Mouse (Mus musculus): ENCODE measurements around the gene Cd1d1. TPM values are rescaled to one million over a fixed set of nuclear protein-coding genes. Genes with fewer than 3 reads are reported as not detected.

The Cd1d1 gene
- polyA plus RNA-seq, 1 experiment = not detected

DNA sequence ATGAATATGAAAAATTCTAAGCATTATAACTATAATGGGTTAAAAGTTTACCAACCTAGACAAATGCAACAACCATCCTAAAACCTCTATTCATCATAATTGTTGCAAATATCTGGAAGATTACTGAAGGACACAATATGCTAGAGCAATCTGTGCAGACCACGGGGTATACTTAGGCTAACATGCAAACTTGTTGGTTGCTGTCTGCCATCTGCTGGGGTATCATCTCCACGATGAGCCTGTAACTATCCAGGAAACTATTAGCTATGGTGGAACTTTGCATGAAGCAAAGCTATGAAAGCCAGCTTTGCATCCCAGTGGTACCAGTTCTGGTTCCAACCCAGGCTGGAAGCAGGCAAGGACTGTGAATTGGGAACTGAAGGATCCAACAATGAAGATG lies 24.1 kb downstream of the Cd1d1 start:
- TF ChIP-seq GATA1 (IDR thresholded peaks at IDR 0.05; ENCODE audit: low read length) = no peak
- no peak for TF ChIP-seq TAL1 (IDR thresholded peaks at IDR 0.05; ENCODE audit: low read length)
- Histone ChIP-seq H3K36me3 (ENCODE audit: control insufficient read depth) (no peaks in the 10 kb centered on the region), H3K9me3 (ENCODE audit: control insufficient read depth, low read length) (no peaks in the 10 kb centered on the region)

DNA sequence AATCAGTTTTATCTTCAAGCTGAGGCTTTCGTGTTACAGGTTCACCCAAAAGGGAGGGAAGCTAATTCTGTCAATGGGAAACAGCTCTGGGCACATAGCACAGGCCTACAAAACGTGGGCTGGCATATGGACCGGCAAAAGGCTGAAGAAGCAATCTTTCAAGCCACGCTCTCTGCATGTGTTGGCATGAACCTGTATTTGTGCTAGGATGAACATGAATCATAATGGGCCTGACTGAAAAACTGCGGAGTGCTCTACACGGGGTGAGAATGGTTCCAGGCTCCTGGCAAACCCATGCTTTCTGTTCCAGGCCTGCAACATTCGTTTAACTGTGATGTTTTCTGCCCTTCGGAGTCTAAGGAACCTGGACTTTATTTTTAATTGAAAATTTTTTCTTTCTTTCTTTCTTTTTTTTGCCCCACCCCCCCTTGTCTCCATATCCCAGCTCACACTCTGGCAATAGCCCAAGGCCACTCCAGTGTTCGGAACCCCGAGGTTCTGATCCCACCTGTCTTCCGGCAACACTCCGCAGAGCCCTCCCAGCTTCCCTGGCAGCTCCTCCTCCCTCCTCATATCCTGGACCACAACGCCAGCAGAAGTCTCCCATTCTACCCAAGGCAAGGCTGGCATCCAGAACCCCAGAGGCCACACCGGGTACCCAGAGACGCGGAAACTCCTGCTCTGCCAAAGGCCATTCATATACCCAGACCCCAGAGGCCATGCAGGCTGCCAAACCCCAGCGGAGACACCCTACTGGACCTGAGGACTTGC lies 36.4 kb downstream of the Cd1d1 start:
- TF ChIP-seq TAL1 (IDR thresholded peaks at IDR 0.05; ENCODE audit: low read length) (no peak), GATA1 (IDR thresholded peaks at IDR 0.05; ENCODE audit: low read length) (no peak)
- Histone ChIP-seq H3K4me1 (ENCODE audit: control insufficient read depth) (no peaks in the 10 kb centered on the region), H3K36me3 (ENCODE audit: control insufficient read depth) (no peaks in the 10 kb centered on the region), H3K9me3 (ENCODE audit: control insufficient read depth, low read length) (no peaks in the 10 kb centered on the region), H3K27me3 (ENCODE audit: control insufficient read depth) (no peaks in the 10 kb centered on the region), H3K4me3 (replicated peaks) (no peak overlapping the region)

More for the DNA sequence above, 24.1 kb downstream of the Cd1d1 start:
- Histone ChIP-seq H3K27me3 (ENCODE audit: control insufficient read depth) (no peaks in the 10 kb centered on the region), H3K4me1 (ENCODE audit: control insufficient read depth) (no peaks in the 10 kb centered on the region), H3K4me3 (replicated peaks) (no peak overlapping the region)

DNA sequence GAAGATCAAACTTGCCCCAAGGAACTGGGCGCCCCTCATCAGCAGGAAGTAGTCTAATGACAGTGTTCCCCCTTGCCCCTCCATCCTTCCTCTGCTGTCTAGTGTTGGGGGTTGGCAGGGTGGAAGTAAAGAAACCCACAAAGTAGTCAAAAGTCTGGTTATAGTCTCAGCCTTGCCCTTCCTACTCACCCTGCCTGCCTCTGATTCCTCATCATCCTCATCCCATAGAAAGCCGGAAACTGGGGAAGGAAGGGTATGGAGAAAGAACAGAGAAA lies 37.9 kb downstream of the Cd1d1 start:
- no peak for TF ChIP-seq GATA1 (IDR thresholded peaks at IDR 0.05; ENCODE audit: low read length)
- no peak for TF ChIP-seq TAL1 (IDR thresholded peaks at IDR 0.05; ENCODE audit: low read length)
- no peak overlapping the region for H3K4me3 ChIP-seq (replicated peaks)
- H3K9me3 ChIP-seq (ENCODE audit: control insufficient read depth, low read length) = no peaks in the 10 kb centered on the region
- no peaks in the 10 kb centered on the region for H3K27me3 ChIP-seq (ENCODE audit: control insufficient read depth)
- no peaks in the 10 kb centered on the region for H3K36me3 ChIP-seq (ENCODE audit: control insufficient read depth)
- no peaks in the 10 kb centered on the region for H3K4me1 ChIP-seq (ENCODE audit: control insufficient read depth)

DNA sequence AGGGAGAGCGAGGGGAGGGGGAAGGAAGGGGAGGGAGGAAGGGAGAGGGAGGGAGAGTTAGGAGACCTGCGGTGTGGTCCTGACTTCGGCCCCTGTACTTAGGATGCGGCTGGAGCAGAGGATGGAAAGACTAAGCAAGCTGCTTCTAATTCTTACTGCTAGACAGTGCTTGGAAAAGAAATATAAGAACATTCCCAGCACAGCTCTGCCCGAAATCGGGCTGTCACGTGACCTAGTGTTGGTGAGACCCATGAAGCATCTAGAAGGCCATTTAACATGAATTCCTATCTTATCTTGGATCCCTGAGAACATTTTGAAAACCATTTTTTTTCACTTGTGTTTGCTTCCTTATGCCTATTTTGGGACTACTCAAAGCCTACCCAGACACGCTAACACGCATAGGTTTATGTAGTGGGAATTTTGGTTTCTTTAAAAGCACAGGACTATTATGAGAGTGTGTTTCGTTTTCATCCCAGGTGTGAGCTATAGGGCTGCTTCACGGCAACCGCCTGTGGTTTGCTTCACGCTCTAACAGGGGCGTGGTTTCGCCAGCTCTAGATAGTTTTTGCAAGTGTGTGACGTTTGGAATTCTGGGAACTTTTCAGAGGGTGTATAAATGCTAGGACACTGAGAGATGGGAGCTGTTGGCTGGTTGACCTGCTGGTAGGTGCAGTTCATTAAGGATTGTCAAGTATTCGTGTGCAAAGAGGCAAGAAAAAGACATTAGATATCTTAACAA lies 38.4 kb downstream of the Cd1d1 start:
- H3K4me1 ChIP-seq (ENCODE audit: control insufficient read depth) = no peaks in the 10 kb centered on the region

DNA sequence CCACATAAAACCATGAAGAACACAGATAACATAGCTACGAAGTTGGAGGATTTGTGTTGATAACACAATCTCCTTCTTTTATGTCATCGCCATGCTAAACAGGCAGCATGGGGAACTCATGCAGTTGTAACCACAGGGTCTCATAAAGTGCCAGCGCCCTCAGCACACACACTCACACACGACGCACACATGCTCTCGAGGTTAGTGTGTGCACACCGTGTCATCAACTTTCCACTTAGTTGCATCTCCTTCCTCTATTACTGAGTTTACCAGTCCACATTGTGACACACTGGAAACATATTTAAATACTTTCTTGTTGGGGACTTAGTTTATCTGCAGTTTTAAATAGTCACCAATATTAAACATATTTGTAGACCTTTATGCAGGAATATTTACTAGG lies 40.2 kb downstream of the Cd1d1 start:
- Histone ChIP-seq H3K4me3 (replicated peaks) (no peak overlapping the region), H3K4me1 (ENCODE audit: control insufficient read depth) (no peaks in the 10 kb centered on the region), H3K36me3 (ENCODE audit: control insufficient read depth) (no peaks in the 10 kb centered on the region), H3K27me3 (ENCODE audit: control insufficient read depth) (no peaks in the 10 kb centered on the region), H3K9me3 (ENCODE audit: control insufficient read depth, low read length) (no peaks in the 10 kb centered on the region)
- TF ChIP-seq TAL1 (IDR thresholded peaks at IDR 0.05; ENCODE audit: low read length) (no peak), GATA1 (IDR thresholded peaks at IDR 0.05; ENCODE audit: low read length) (no peak)

More for the DNA sequence above, 38.4 kb downstream of the Cd1d1 start:
- Histone ChIP-seq H3K36me3 (ENCODE audit: control insufficient read depth) (no peaks in the 10 kb centered on the region), H3K27me3 (ENCODE audit: control insufficient read depth) (no peaks in the 10 kb centered on the region), H3K4me3 (replicated peaks) (no peak overlapping the region), H3K9me3 (ENCODE audit: control insufficient read depth, low read length) (no peaks in the 10 kb centered on the region)
- TF ChIP-seq TAL1 (IDR thresholded peaks at IDR 0.05; ENCODE audit: low read length) (no peak), GATA1 (IDR thresholded peaks at IDR 0.05; ENCODE audit: low read length) (no peak)

DNA sequence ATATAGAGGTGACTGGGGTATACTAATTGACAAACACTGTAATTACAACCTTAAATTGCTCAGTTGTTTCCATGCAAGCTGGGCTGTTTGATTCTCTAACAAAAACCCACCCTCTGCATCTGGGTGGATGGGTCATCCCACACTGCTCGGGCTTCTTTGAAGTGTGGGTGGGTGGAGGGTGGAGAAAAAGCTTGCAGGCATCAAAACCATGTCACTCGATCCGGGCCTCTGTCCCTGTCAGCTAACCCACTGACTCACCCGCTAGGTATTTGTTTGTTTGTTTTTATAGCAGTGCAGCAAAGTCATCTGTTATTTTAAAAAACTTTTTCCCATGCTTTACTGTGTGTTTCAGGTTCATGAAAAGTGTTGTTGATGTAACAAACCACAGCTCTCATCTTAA lies 43.9 kb downstream of the Cd1d1 start:
- TF ChIP-seq GATA1 (IDR thresholded peaks at IDR 0.05; ENCODE audit: low read length) (no peak), TAL1 (IDR thresholded peaks at IDR 0.05; ENCODE audit: low read length) (no peak)
- H3K4me3 ChIP-seq (replicated peaks) = no peak overlapping the region
- H3K9me3 ChIP-seq (ENCODE audit: control insufficient read depth, low read length) = peaks cover 6% of the 10 kb centered on the region
- H3K27me3 ChIP-seq (ENCODE audit: control insufficient read depth) = no peaks in the 10 kb centered on the region
- no peaks in the 10 kb centered on the region for H3K4me1 ChIP-seq (ENCODE audit: control insufficient read depth)
- H3K36me3 ChIP-seq (ENCODE audit: control insufficient read depth) = no peaks in the 10 kb centered on the region

DNA sequence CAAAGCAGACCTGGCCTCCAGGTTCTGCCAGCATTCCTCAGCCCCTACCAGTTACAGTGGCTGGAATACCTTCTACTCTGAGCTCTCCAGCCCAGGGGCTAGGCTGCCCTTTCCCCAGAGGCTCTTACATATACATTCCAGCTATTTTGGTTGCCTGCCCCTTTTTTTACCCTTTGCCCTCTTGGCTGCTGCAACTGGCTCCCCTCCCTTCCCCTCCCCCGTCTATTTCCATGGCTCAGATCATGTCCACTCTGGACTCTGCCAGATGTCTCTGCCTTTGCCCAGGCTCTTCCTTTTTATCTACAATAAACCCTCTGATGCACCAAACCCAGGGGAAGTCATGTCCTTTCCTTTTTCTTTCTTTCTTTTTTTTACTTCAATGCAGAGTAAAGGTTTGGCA lies 44.7 kb downstream of the Cd1d1 start:
- Histone ChIP-seq H3K9me3 (ENCODE audit: control insufficient read depth, low read length) (peaks cover 6% of the 10 kb centered on the region), H3K27me3 (ENCODE audit: control insufficient read depth) (no peaks in the 10 kb centered on the region), H3K4me3 (replicated peaks) (no peak overlapping the region), H3K36me3 (ENCODE audit: control insufficient read depth) (no peaks in the 10 kb centered on the region), H3K4me1 (ENCODE audit: control insufficient read depth) (no peaks in the 10 kb centered on the region)
- TF ChIP-seq GATA1 (IDR thresholded peaks at IDR 0.05; ENCODE audit: low read length) (no peak), TAL1 (IDR thresholded peaks at IDR 0.05; ENCODE audit: low read length) (no peak)

DNA sequence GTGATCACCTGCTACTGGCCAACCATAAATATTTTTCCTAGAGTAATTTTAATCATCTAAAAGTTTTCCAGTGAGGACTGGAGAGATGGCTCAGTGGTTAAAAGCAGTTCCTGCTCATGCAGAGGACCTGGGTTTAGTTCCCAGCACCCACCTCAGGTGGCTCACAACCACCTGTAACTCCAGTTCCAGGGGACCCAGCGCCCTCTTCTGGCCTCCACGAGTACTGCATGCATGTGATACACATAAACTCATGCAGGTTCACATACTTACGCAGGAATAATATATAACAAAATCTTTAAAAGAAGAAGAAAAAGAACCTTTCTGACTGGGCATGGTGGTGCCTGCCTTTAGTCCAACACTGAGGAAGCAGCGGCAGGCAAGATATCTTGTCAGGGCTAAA lies 45.4 kb downstream of the Cd1d1 start:
- Histone ChIP-seq H3K4me3 (replicated peaks) (no peak overlapping the region), H3K4me1 (ENCODE audit: control insufficient read depth) (no peaks in the 10 kb centered on the region), H3K36me3 (ENCODE audit: control insufficient read depth) (no peaks in the 10 kb centered on the region), H3K9me3 (ENCODE audit: control insufficient read depth, low read length) (peaks cover 6% of the 10 kb centered on the region), H3K27me3 (ENCODE audit: control insufficient read depth) (no peaks in the 10 kb centered on the region)
- no peak for TF ChIP-seq TAL1 (IDR thresholded peaks at IDR 0.05; ENCODE audit: low read length)
- TF ChIP-seq GATA1 (IDR thresholded peaks at IDR 0.05; ENCODE audit: low read length) = no peak

DNA sequence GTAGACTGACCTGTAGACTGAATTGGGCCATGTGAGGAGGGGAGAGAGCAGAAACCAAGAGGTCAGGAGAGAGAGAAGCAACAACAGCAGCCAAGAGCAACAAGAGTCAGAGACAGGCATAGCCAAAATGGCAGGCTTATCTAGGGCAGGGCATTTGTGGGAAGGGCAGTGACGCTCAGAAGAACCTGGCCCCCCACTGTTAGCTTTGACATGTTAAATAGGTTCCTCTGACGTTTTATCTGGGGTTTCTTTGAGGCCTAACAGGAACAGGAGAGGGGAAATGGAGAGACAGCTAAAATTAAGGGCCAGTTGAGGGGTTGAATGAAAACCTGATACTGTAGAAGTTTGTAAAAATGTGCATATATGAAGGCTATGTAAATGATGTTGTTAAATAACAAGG lies 48.6 kb downstream of the Cd1d1 start:
- Histone ChIP-seq H3K4me1 (ENCODE audit: control insufficient read depth) (no peaks in the 10 kb centered on the region), H3K27me3 (ENCODE audit: control insufficient read depth) (no peaks in the 10 kb centered on the region), H3K9me3 (ENCODE audit: control insufficient read depth, low read length) (peaks cover 8% of the 10 kb centered on the region), H3K4me3 (replicated peaks) (no peak overlapping the region), H3K36me3 (ENCODE audit: control insufficient read depth) (no peaks in the 10 kb centered on the region)
- TF ChIP-seq TAL1 (IDR thresholded peaks at IDR 0.05; ENCODE audit: low read length) = no peak
- no peak for TF ChIP-seq GATA1 (IDR thresholded peaks at IDR 0.05; ENCODE audit: low read length)

Other genes with a start within 250 kb of the Cd1d1 start
- 5.9 and 7.2 TPM in 2 replicates for gene Dclk2, start 78.6 kb downstream of the Cd1d1 start, polyA plus RNA-seq (2012)
- gene Kirrel, start 175.3 kb upstream of the Cd1d1 start, polyA plus RNA-seq (2012) = not detected in 2 replicates

Measured in erythroblast, embryonic 14.5 days (primary cell).